Mouse (Mus musculus): ENCODE measurements around the gene Pald1. TPM values are rescaled to one million over a fixed set of nuclear protein-coding genes. Genes with fewer than 3 reads are reported as not detected.

Pald1 gene
- polyA plus RNA-seq, 1 experiment from 2014 or later = 36.0 TPM

DNA sequence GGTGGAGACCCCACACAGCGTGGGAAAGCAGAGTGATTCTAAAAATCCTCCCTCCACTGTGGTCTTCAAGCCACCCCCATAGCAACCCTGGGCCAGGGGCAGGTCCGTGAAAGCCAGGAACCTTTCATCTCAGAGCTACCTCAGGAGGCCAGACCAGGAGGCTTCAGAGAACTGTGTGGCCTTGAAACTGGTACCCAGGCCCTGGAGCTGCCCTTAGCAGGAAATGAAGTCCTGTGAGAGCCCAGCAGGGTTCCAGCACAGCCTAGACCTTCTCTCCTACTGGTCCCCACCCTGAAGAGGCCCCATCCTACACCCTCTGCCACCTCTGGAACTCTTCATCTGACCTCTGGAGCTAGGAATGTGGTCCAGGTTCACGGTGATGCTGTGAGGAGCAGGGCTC, 14.8 kb upstream of the Pald1 start:
- 62% methylated on average over 3 of the region's 3 CpGs for WGBS
- Histone ChIP-seq H3K4me1 (peaks cover 15% of the 10 kb centered on the region), H3K27ac (no peak overlapping the region), H3K36me3 (replicated peaks) (no peaks in the 10 kb centered on the region), H3K9me3 (no peaks in the 10 kb centered on the region), H3K27me3 (ENCODE audit: poor library complexity, severe bottlenecking) (no peaks in the 10 kb centered on the region), H3K4me3 (no peak overlapping the region)
- DNase-seq (ENCODE audit: extremely low spot score, low spot score) = no peak

- Histone ChIP-seq H3K27ac (peak overlapping the region; percentile 66), H3K9me3 (no peaks in the 10 kb centered on the region), H3K4me3 (no peak overlapping the region), H3K4me1 (peaks cover 15% of the 10 kb centered on the region), H3K36me3 (replicated peaks) (no peaks in the 10 kb centered on the region), H3K27me3 (ENCODE audit: poor library complexity, severe bottlenecking) (no peaks in the 10 kb centered on the region)
- DNase-seq (ENCODE audit: extremely low spot score, low spot score) = no peak
- 22% methylated on average over 9 of the region's 9 CpGs for WGBS
Observed at GRCm38 (mm10) chr10:61394476-61395136, 11.3 kb upstream of the Pald1 start.

GRCm38 (mm10) chr10:61392584-61392983, 9.3 kb upstream of the Pald1 start:
- peaks cover 15% of the 10 kb centered on the region for H3K4me1 ChIP-seq
- H3K9me3 ChIP-seq = no peaks in the 10 kb centered on the region
- no peak overlapping the region for H3K4me3 ChIP-seq
- 58% methylated on average over 4 of the region's 4 CpGs for WGBS
- no peaks in the 10 kb centered on the region for H3K36me3 ChIP-seq (replicated peaks)
- H3K27ac ChIP-seq = no peak overlapping the region
- DNase-seq (ENCODE audit: extremely low spot score, low spot score) = no peak
- H3K27me3 ChIP-seq (ENCODE audit: poor library complexity, severe bottlenecking) = no peaks in the 10 kb centered on the region

GRCm38 (mm10) chr10:61390148-61390547, 6.8 kb upstream of the Pald1 start:
- H3K4me1 ChIP-seq = peaks cover 15% of the 10 kb centered on the region
- H3K36me3 ChIP-seq (replicated peaks) = no peaks in the 10 kb centered on the region
- H3K27me3 ChIP-seq (ENCODE audit: poor library complexity, severe bottlenecking) = peaks cover 12% of the 10 kb centered on the region
- no peak overlapping the region for H3K4me3 ChIP-seq
- H3K9me3 ChIP-seq = no peaks in the 10 kb centered on the region
- WGBS = 90% methylated on average over 2 of the region's 2 CpGs
- no peak overlapping the region for H3K27ac ChIP-seq
- no peak for DNase-seq (ENCODE audit: extremely low spot score, low spot score)

DNA sequence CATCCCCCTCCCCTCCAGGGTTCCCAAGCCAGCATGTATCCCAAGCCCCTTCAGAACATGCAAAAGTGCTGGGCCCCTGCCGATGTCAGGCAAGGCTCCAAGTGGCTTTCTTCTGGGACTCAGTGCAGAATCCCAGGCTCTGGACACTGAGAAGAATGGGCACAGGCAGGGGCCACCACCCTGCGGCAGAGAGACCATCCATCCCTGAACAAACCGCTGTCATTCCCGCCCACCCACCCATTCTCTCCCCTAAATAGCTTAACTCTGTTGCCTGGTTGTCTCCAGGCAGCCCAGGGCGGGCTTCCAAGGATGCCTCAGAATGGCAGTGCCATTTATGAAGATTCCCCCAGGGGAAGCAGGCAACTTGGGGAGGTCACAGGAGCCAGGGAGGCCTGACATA, 5.7 kb upstream of the Pald1 start:
- no peak overlapping the region for H3K27ac ChIP-seq
- peaks cover 11% of the 10 kb centered on the region for H3K4me1 ChIP-seq
- no peak for DNase-seq (ENCODE audit: extremely low spot score, low spot score)
- no peaks in the 10 kb centered on the region for H3K9me3 ChIP-seq
- no peaks in the 10 kb centered on the region for H3K36me3 ChIP-seq (replicated peaks)
- peaks cover 23% of the 10 kb centered on the region for H3K27me3 ChIP-seq (ENCODE audit: poor library complexity, severe bottlenecking)
- WGBS = 56% methylated on average over 5 of the region's 5 CpGs
- no peak overlapping the region for H3K4me3 ChIP-seq

DNA sequence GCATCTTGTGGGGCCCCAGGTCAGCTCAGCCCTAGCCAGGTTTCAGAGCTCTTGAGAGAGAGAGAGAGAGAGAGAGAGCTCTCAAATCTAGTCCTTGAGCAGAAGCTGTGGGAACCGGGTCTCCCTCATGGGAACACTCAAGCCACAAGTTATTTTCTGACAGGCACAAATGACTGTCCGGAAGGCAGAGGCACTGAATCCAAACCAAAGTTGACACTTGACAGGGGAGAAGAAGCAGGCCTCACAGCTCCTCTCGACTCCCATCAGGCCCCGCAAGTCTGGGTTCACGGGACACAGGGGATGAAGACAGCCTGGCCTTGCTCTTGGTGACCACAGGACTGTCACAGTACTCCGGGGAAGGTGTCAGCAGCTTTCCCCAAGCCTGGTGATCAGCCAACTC, 3.0 kb upstream of the Pald1 start:
- Histone ChIP-seq H3K9me3 (no peaks in the 10 kb centered on the region), H3K4me3 (no peak overlapping the region), H3K27me3 (ENCODE audit: poor library complexity, severe bottlenecking) (peaks cover 36% of the 10 kb centered on the region), H3K27ac (no peak overlapping the region), H3K36me3 (replicated peaks) (no peaks in the 10 kb centered on the region), H3K4me1 (peaks cover 39% of the 10 kb centered on the region)
- no peak for DNase-seq (ENCODE audit: extremely low spot score, low spot score)
- 83% methylated on average over 6 of the region's 6 CpGs for WGBS

DNA sequence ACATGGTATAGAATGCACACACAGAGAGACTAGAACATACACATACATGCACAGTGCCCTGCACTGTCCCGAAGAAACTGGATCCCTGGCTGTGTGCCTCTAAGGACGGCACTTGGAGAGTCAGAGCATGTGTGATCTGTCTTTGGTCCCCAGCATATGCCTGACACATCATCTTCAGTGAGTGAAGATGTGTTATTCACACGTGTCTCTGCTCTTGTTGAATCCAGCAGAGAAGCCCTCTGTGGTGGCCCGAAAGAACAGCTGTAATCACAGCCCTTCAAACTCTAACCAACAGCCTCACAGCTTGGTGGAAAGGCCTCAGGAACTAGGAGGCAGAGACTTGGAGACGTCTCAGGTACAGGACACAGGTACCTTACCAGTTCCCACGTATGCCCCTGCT, 1.8 kb upstream of the Pald1 start:
- Histone ChIP-seq H3K4me1 (peaks cover 50% of the 10 kb centered on the region), H3K4me3 (no peak overlapping the region), H3K27ac (no peak overlapping the region), H3K27me3 (ENCODE audit: poor library complexity, severe bottlenecking) (peaks cover 47% of the 10 kb centered on the region), H3K36me3 (replicated peaks) (no peaks in the 10 kb centered on the region), H3K9me3 (no peaks in the 10 kb centered on the region)
- 91% methylated on average over 6 of the region's 6 CpGs for WGBS
- DNase-seq (ENCODE audit: extremely low spot score, low spot score) = no peak

- DNase-seq (ENCODE audit: extremely low spot score, low spot score) = no peak
- Histone ChIP-seq H3K4me3 (peak overlapping the region; percentile 70), H3K4me1 (peaks cover 56% of the 10 kb centered on the region)
Observed at GRCm38 (mm10) chr10:61383715-61384047, 351 bp upstream of the Pald1 start.

DNA sequence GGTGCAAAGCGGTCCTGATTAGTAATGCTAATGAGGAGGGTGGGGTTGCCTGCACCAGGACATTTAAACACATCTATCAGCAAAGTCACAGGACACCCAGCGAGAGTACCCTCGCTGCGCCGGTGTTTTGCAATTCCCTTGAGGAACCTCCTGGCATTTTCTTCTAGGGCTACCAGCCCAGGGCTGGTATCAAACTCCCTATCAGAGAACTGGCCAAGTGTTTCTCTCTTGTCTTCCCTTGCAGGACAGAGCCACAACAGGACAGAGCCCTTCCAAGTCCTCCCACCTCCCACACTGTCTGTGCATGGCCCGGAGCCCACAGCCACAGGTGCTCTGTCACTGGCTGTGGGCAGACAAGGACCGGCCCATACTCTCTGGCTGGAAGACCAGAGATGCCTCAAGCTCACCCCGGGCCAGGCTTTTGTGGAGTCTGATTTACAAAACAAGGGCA, 1.0 kb downstream of the Pald1 start:
- no peak for DNase-seq (ENCODE audit: extremely low spot score, low spot score)
- Histone ChIP-seq H3K27ac (peak overlapping the region; percentile 90), H3K9me3 (no peaks in the 10 kb centered on the region), H3K27me3 (ENCODE audit: poor library complexity, severe bottlenecking) (peaks cover 49% of the 10 kb centered on the region), H3K4me1 (peaks cover 60% of the 10 kb centered on the region), H3K36me3 (replicated peaks) (peaks cover 4% of the 10 kb centered on the region; the same call in 1 of the 2 replicates), H3K4me3 (peak overlapping the region; percentile 70)
- 0% methylated on average over 8 of the region's 8 CpGs for WGBS

More at GRCm38 (mm10) chr10:61383715-61384047, 351 bp upstream of the Pald1 start:
- Histone ChIP-seq H3K27me3 (ENCODE audit: poor library complexity, severe bottlenecking) (peaks cover 49% of the 10 kb centered on the region), H3K9me3 (no peaks in the 10 kb centered on the region), H3K27ac (peak overlapping the region; percentile 90), H3K36me3 (replicated peaks) (no peaks in the 10 kb centered on the region)
- 3% methylated on average over 11 of the region's 11 CpGs for WGBS

GRCm38 (mm10) chr10:61381823-61382222, 1.5 kb downstream of the Pald1 start:
- peaks cover 49% of the 10 kb centered on the region for H3K27me3 ChIP-seq (ENCODE audit: poor library complexity, severe bottlenecking)
- WGBS = 13% methylated on average over 8 of the region's 8 CpGs

DNA sequence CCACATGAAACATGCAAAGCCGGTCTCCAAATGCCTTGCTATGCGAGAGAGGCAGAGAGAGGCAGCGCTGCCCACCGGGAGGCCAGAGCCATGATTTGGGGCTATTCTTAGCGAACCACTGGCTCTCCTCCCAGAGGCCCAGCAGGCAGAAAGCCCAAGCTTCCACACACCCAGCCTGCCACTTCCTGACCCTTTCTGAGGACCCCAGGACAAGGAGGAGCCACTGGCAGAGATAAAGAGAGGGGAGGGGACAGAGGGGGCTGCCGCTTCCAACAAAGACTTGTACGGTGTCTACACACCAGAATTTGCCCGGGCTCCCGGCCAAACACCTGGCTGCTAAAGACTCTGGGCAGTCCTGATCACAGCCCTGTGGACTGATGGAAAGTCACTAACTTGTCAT, 3.1 kb downstream of the Pald1 start:
- H3K27ac ChIP-seq = peak overlapping the region; percentile 65

More at GRCm38 (mm10) chr10:61381823-61382222, 1.5 kb downstream of the Pald1 start:
- H3K4me3 ChIP-seq = peak overlapping the region; percentile 70
- no peaks in the 10 kb centered on the region for H3K9me3 ChIP-seq
- peaks cover 4% of the 10 kb centered on the region; the same call in 1 of the 2 replicates for H3K36me3 ChIP-seq (replicated peaks)
- peaks cover 60% of the 10 kb centered on the region for H3K4me1 ChIP-seq
- H3K27ac ChIP-seq = peak overlapping the region; percentile 90
- DNase-seq (ENCODE audit: extremely low spot score, low spot score) = no peak

GRCm38 (mm10) chr10:61379340-61380040, 3.8 kb downstream of the Pald1 start:
- Histone ChIP-seq H3K9me3 (no peaks in the 10 kb centered on the region), H3K27ac (peak overlapping the region; percentile 65), H3K36me3 (replicated peaks) (peaks cover 4% of the 10 kb centered on the region; the same call in 1 of the 2 replicates), H3K4me3 (peak overlapping the region; percentile 31; the same call in 1 of the 2 replicates), H3K27me3 (ENCODE audit: poor library complexity, severe bottlenecking) (peaks cover 30% of the 10 kb centered on the region), H3K4me1 (peaks cover 71% of the 10 kb centered on the region)
- DNase-seq (ENCODE audit: extremely low spot score, low spot score) = no peak
- WGBS = 89% methylated on average over 13 of the region's 13 CpGs

More for the DNA sequence above, 3.1 kb downstream of the Pald1 start:
- H3K4me1 ChIP-seq = peaks cover 64% of the 10 kb centered on the region
- H3K27me3 ChIP-seq (ENCODE audit: poor library complexity, severe bottlenecking) = peaks cover 37% of the 10 kb centered on the region
- no peak for DNase-seq (ENCODE audit: extremely low spot score, low spot score)
- 16% methylated on average over 9 of the region's 9 CpGs for WGBS
- peak overlapping the region; percentile 31 for H3K4me3 ChIP-seq
- H3K9me3 ChIP-seq = no peaks in the 10 kb centered on the region
- peaks cover 4% of the 10 kb centered on the region; the same call in 1 of the 2 replicates for H3K36me3 ChIP-seq (replicated peaks)

DNA sequence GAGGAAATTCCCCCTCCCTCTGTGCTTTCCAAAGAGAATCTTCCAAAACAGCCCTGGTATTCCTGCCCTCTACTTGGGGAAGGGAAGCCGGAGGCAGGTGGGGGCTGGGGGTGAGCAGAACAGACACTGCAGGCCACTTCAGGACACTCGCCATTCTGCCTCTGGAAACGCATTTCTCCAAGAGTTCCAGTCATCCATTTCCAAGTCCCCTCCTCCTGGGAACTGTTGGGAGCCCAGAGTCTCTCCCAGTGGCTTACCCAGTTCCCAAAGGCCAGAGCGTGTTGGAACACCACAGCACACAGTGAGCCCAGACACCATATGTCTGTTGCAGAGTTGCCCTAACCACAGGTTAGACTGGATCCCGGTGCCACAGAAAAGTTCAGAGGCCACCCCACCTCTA, 4.6 kb downstream of the Pald1 start:
- Histone ChIP-seq H3K4me1 (peaks cover 70% of the 10 kb centered on the region), H3K9me3 (peaks cover 3% of the 10 kb centered on the region; the same call in 1 of the 2 replicates), H3K36me3 (replicated peaks) (peaks cover 4% of the 10 kb centered on the region; the same call in 1 of the 2 replicates), H3K27me3 (ENCODE audit: poor library complexity, severe bottlenecking) (peaks cover 22% of the 10 kb centered on the region), H3K27ac (no peak overlapping the region), H3K4me3 (no peak overlapping the region)
- WGBS = 95% methylated on average over 5 of the region's 5 CpGs
- DNase-seq (ENCODE audit: extremely low spot score, low spot score) = no peak

Data from forebrain, embryonic 10.5 days (tissue).